Mouse (Mus musculus): ENCODE measurements around the gene Arhgap40. TPM values are rescaled to one million over a fixed set of nuclear protein-coding genes. Genes with fewer than 3 reads are reported as not detected.

Arhgap40 gene
- polyA plus RNA-seq, 1 experiment from 2014 or later = not detected

DNA sequence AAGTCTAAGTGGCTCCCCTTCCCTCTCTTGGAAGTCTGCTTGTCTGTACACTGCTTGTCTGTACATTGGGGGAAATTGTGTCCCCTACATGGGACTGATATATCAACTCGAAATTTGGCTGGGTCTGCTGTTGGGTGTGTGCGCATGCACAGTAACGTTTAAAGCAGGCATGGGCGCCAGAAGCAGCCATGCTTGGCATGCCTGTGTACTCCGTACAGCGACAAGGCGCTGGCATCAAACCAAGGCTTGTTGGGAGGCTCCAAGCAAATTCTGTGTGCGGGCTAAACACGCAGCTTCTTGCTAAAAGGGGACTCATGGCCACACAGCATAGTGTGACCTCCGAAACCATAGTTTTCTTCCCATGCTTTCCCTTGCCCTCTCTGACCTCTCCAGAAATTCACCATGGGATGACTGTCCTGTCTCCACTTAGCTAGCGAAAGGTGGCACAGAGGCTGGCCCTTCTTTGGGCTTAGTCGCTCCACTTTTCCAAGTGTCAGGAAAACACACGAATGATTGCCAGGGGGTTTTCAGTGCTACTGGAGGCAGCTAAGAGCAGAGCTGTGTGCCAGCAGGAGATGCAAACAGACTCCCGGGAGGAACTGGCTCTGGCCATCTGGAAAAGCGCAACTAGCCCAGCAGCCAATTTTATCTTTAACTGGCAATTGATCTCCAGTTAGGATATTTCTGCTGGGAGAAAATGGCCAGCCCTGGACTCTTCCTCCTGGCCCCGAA lies 11.7 kb downstream of the Arhgap40 start:
- ATAC-seq (ENCODE audit: insufficient read depth) (no peak), DNase-seq (no peak)
- Histone ChIP-seq H3K4me3 (ENCODE audit: low read depth, low read length) (no peak overlapping the region), H3K9me3 (ENCODE audit: low read depth, low read length) (no peaks in the 10 kb centered on the region), H3K4me1 (ENCODE audit: insufficient read depth) (no peaks in the 10 kb centered on the region), H3K27me3 (ENCODE audit: insufficient read depth, low read length) (no peaks in the 10 kb centered on the region), H3K9ac (no peak overlapping the region), H3K27ac (ENCODE audit: low read depth) (no peak overlapping the region), H3K36me3 (ENCODE audit: insufficient read depth) (no peaks in the 10 kb centered on the region), H3K4me2 (no peak overlapping the region)
- TF ChIP-seq CTCF (IDR thresholded peaks at IDR 0.05; ENCODE audit: low read depth) = no peak
- WGBS = 75% methylated on average over 16 of the region's 16 CpGs

DNA sequence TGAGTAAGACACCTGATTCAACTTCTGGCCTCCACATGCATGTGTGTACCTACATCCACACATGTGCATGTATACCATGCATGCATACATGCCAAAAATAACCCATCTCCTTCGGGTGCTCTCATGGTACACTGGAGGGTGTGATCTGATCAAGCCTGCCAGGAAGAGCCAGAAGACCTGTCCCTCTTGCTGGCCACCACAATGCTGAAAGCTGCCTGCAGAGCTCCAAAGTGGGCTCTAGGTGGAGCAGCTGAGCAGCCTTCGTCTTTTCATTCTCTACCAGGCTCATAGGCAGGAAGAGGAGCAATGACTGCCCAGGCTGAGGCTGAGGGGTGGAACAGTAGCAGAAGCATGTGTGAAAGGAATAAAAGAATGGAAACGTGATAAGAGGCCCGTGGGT lies 21.5 kb downstream of the Arhgap40 start:
- Histone ChIP-seq H3K4me3 (ENCODE audit: low read depth, low read length) (no peak overlapping the region), H3K9me3 (ENCODE audit: low read depth, low read length) (no peaks in the 10 kb centered on the region), H3K27me3 (ENCODE audit: insufficient read depth, low read length) (no peaks in the 10 kb centered on the region), H3K9ac (no peak overlapping the region), H3K4me2 (no peak overlapping the region), H3K27ac (ENCODE audit: low read depth) (no peak overlapping the region), H3K36me3 (ENCODE audit: insufficient read depth) (no peaks in the 10 kb centered on the region), H3K4me1 (ENCODE audit: insufficient read depth) (no peaks in the 10 kb centered on the region)
- DNase-seq (peak; percentile 76), ATAC-seq (ENCODE audit: insufficient read depth) (peak; percentile 35; the same call in 1 of the 2 replicates)
- peak; percentile 78 for TF ChIP-seq CTCF (IDR thresholded peaks at IDR 0.05; ENCODE audit: low read depth)
- 8% methylated on average over 4 of the region's 4 CpGs for WGBS

DNA sequence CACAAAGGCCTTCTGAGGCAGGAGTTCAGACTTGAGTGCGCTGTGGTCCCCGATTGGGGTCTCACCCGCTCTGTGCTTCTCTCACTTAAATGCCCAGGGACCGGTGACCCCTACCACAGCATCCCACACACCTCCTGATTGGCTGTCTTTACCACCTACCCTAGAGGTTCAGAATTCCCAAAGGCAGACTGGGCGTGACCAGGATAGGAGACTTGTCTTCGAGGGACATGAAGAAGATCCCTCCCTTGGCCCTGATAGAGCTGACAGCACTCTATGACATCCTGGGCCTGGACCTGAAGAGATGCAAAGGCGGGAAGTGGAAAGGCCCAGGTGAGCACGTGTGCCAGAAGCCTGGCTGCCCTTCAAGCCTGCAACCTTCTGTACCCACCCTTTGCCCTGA lies 22.0 kb downstream of the Arhgap40 start:
- no peaks in the 10 kb centered on the region for H3K9me3 ChIP-seq (ENCODE audit: low read depth, low read length)
- no peaks in the 10 kb centered on the region for H3K36me3 ChIP-seq (ENCODE audit: insufficient read depth)
- DNase-seq = no peak
- no peak overlapping the region for H3K9ac ChIP-seq
- H3K4me2 ChIP-seq = no peak overlapping the region
- H3K4me1 ChIP-seq (ENCODE audit: insufficient read depth) = no peaks in the 10 kb centered on the region
- 80% methylated on average over 8 of the region's 8 CpGs for WGBS
- no peak for ATAC-seq (ENCODE audit: insufficient read depth)
- H3K4me3 ChIP-seq (ENCODE audit: low read depth, low read length) = no peak overlapping the region
- H3K27me3 ChIP-seq (ENCODE audit: insufficient read depth, low read length) = no peaks in the 10 kb centered on the region
- TF ChIP-seq CTCF (IDR thresholded peaks at IDR 0.05; ENCODE audit: low read depth) = no peak
- no peak overlapping the region for H3K27ac ChIP-seq (ENCODE audit: low read depth)

DNA sequence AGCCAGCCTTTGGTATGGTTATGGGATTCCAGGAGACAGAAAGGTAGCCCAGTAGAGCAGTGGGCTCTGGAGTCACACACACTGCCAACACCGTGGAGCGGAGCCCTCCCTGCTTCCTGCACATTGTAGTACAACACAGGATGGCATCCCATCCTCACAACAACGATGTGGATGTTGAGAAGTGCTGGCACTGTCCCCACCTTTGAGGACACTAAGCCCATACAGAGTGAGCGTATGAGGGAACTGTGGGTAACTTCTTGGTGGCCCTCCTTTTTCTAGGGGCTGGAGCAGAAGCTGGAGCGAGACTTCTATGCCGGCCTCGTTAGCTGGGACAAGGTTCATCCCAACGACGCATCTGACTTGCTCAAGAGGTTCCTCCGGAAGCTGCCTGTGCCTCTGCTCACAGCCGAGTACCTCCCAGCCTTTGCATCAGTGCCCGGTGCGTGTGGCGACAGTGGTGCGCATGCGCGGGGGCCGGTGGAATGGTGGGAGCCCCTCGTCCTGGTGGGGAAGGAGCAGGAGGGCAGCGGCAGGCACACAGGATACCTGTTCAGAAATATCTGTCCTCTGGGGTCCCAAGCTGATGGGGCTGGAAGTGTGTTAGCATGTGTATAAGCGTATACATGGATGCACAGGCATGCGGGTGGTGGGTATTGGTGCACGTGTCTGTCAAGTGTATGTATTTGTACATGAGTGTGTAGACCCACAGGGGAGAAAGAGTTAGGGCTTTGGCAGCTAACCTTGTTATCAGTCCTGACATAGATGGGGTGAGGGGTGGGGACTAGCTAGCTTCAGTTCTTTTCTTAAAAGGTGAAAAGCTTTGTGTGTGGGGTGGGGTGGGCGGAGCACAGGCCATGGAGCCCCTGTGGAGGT lies 27.1 kb downstream of the Arhgap40 start:
- Histone ChIP-seq H3K4me2 (peak overlapping the region; percentile 41), H3K4me3 (ENCODE audit: low read depth, low read length) (no peak overlapping the region), H3K27me3 (ENCODE audit: insufficient read depth, low read length) (no peaks in the 10 kb centered on the region), H3K36me3 (ENCODE audit: insufficient read depth) (no peaks in the 10 kb centered on the region), H3K9me3 (ENCODE audit: low read depth, low read length) (no peaks in the 10 kb centered on the region), H3K27ac (ENCODE audit: low read depth) (no peak overlapping the region), H3K9ac (no peak overlapping the region), H3K4me1 (ENCODE audit: insufficient read depth) (no peaks in the 10 kb centered on the region)
- TF ChIP-seq CTCF (IDR thresholded peaks at IDR 0.05; ENCODE audit: low read depth) = no peak
- no peak for ATAC-seq (ENCODE audit: insufficient read depth)
- peak; percentile 11 for DNase-seq
- 46% methylated on average over 24 of the region's 24 CpGs for WGBS

DNA sequence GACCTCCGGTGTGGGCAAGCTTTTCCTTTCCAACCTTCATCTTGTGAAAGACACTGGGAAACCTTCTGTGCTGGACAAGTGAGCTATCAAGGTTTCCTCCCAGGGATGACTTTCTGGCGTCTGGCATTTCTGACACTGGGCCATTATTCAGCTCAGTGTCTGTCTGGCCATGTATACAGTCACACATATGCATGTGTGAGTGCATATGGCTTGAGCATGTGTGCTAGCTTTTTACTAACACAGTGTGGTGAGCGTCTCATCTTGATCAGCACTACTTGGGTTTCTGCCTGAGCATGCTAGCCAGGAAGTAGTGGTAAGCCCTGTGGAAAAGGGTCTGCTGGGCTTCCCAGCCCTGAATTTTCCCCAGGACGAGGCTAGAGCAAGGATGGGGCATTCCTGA lies 28.7 kb downstream of the Arhgap40 start:
- WGBS = 36% methylated on average over 4 of the region's 4 CpGs
- DNase-seq (no peak), ATAC-seq (ENCODE audit: insufficient read depth) (no peak)

DNA sequence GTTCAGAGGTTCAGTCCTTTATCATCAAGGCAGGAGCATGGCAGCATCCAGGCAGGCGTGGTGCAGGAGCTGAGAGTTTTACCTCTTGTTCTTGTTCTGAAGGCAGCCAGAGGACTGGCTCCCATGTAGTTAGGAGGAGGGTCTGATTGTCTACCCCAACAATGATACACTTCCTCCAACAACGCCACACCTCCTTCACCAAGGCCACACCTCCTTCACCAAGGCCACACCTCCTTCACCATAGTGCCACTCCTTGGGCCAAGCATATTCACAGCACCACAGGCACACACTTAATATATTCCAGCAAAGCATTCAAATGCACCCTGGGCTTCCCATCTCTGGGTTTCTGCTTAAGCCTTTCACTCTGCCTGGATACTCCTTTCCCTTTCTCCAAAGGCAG lies 32.7 kb downstream of the Arhgap40 start:
- Histone ChIP-seq H3K4me2 (no peak overlapping the region), H3K4me1 (ENCODE audit: insufficient read depth) (no peaks in the 10 kb centered on the region), H3K4me3 (ENCODE audit: low read depth, low read length) (no peak overlapping the region), H3K27me3 (ENCODE audit: insufficient read depth, low read length) (no peaks in the 10 kb centered on the region), H3K36me3 (ENCODE audit: insufficient read depth) (no peaks in the 10 kb centered on the region), H3K9me3 (ENCODE audit: low read depth, low read length) (no peaks in the 10 kb centered on the region), H3K9ac (no peak overlapping the region), H3K27ac (ENCODE audit: low read depth) (no peak overlapping the region)
- ATAC-seq (ENCODE audit: insufficient read depth) (no peak), DNase-seq (no peak)
- TF ChIP-seq CTCF (IDR thresholded peaks at IDR 0.05; ENCODE audit: low read depth) = no peak
- WGBS = 64% methylated on average over 2 of the region's 2 CpGs

More for the DNA sequence above, 28.7 kb downstream of the Arhgap40 start:
- H3K9me3 ChIP-seq (ENCODE audit: low read depth, low read length) = no peaks in the 10 kb centered on the region
- H3K4me1 ChIP-seq (ENCODE audit: insufficient read depth) = no peaks in the 10 kb centered on the region
- no peak overlapping the region for H3K4me2 ChIP-seq
- H3K9ac ChIP-seq = no peak overlapping the region
- no peaks in the 10 kb centered on the region for H3K36me3 ChIP-seq (ENCODE audit: insufficient read depth)
- H3K4me3 ChIP-seq (ENCODE audit: low read depth, low read length) = no peak overlapping the region
- H3K27me3 ChIP-seq (ENCODE audit: insufficient read depth, low read length) = no peaks in the 10 kb centered on the region
- TF ChIP-seq CTCF (IDR thresholded peaks at IDR 0.05; ENCODE audit: low read depth) = no peak
- no peak overlapping the region for H3K27ac ChIP-seq (ENCODE audit: low read depth)

DNA sequence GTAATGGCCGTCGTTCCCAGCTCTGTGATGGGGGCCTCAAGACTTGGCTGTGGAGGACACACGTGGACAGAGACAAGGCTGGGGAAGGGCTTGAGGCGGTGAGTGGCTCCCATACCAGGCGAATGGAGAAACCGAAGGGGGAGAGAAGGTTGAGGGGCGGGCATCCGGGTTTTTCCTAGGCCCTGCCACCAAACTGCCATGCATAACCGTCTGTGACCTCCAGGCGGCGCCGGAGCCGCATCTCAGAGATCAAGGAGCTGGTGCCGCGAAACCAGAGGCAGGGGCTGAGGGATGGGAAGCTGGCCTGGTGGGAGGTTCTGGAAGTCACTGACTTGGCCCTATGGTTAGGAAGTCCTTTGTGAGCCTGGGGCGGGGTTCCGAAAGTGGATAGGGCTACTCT lies 34.2 kb downstream of the Arhgap40 start:
- peak; percentile 96 for TF ChIP-seq CTCF (IDR thresholded peaks at IDR 0.05; ENCODE audit: low read depth)
- peak; percentile 78 for ATAC-seq (ENCODE audit: insufficient read depth)
- no peaks in the 10 kb centered on the region for H3K9me3 ChIP-seq (ENCODE audit: low read depth, low read length)
- H3K4me1 ChIP-seq (ENCODE audit: insufficient read depth) = no peaks in the 10 kb centered on the region
- no peaks in the 10 kb centered on the region for H3K36me3 ChIP-seq (ENCODE audit: insufficient read depth)
- no peak overlapping the region for H3K27ac ChIP-seq (ENCODE audit: low read depth)
- H3K9ac ChIP-seq = 0 out of 2 replicates have a peak overlapping the region, but pooled peaks have one; percentile 20
- 4% methylated on average over 17 of the region's 17 CpGs for WGBS
- 0 out of 2 replicates have a peak overlapping the region, but pooled peaks have one; percentile 35 for H3K4me2 ChIP-seq
- no peak overlapping the region for H3K4me3 ChIP-seq (ENCODE audit: low read depth, low read length)
- DNase-seq = peak; percentile 91
- no peaks in the 10 kb centered on the region for H3K27me3 ChIP-seq (ENCODE audit: insufficient read depth, low read length)

All from lung, embryonic 14.5 days (tissue).